ENCODE assay signal across 16 mouse cellular contexts in the genomic region with DNA sequence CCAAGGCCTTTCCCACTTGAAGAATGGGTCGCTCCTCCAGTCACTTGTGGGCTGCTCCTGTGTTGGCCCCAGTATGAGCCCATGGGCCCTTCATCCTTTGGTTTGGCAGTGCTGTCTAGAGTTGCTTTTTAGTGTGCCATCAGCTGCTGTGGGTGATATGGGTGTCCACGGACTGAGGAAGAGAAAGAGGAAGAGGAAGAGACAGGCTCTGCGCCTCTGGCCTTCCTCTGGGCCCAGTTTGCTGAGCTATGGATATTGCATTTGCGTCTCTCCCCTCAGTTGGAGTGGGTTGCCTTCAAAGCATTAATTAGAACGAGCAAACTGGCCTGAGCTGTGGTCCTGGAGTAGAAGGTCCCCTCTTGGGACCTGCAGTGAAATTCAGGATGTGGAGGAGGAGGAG.
"Had no signal": no experiment of that assay in that cellular context is flagged by ENCODE, and none has a peak within 500 bp of the region (broad histone marks: within the 10 kb centered on the region; RNA-seq: fewer than 3 reads in every experiment).

No protein-coding gene starts in this region.

- ATAC-seq: liver, postnatal 0 days had no signal

- H3K36me3 ChIP-seq: limb, embryonic 12.5 days; liver, embryonic 13.5 days; lung, embryonic 15.5 days; neural tube, embryonic 15.5 days had no signal

- H3K9me3 ChIP-seq: liver, embryonic 13.5 days; lung, embryonic 15.5 days; neural tube, embryonic 15.5 days had no signal

- H3K4me3 ChIP-seq: limb, embryonic 12.5 days; liver, embryonic 13.5 days; lung, embryonic 15.5 days; myocyte; neural tube, embryonic 15.5 days had no signal

- H3K4me2 ChIP-seq: limb, embryonic 12.5 days; liver, embryonic 13.5 days; lung, embryonic 15.5 days; neural tube, embryonic 15.5 days had no signal

- H3K4me1 ChIP-seq: lung, embryonic 15.5 days had no signal

- DNase-seq: kidney, adult 18-20 months; kidney, postnatal 25 days; layer of hippocampus, postnatal 36 days; liver; liver, embryonic 13.5 days; liver, postnatal 0 days; lung, postnatal 36 days; midbrain, embryonic 14.5 days; right cerebral cortex, adult 18-20 months; right cerebral cortex, postnatal 25 days; thymus, adult 18-20 months; thymus, postnatal 14 days had no signal

- H3K27me3 ChIP-seq: limb, embryonic 12.5 days; liver, embryonic 13.5 days; lung, embryonic 15.5 days; neural tube, embryonic 15.5 days had no signal

- H3K9ac ChIP-seq: limb, embryonic 12.5 days; liver, embryonic 13.5 days; liver, postnatal 0 days; lung, embryonic 15.5 days; neural tube, embryonic 15.5 days had no signal

- H3K27ac ChIP-seq: limb, embryonic 12.5 days; liver, embryonic 13.5 days; lung, embryonic 15.5 days; neural tube, embryonic 15.5 days had no signal
